Mouse (Mus musculus): ENCODE data around the gene Ptpn5. TPM values are rescaled to one million over a fixed set of nuclear protein-coding genes. Genes with fewer than 3 reads are reported as not detected.

The Ptpn5 gene
- polyA plus RNA-seq, 1 experiment from 2014 or later: 0.51 TPM

GRCm38 (mm10) chr7:47073536-47074521 lies 59.7 kb downstream of the Ptpn5 start:
- Histone ChIP-seq H3K27ac (peak overlapping the region; percentile 78), H3K4me3 (replicated peaks; ENCODE audit: low read depth, low read length) (no peak overlapping the region), H3K27me3 (ENCODE audit: insufficient read depth, low read length) (no peaks in the 10 kb centered on the region), H3K9ac (ENCODE audit: low read depth, low read length) (no peak overlapping the region), H3K4me1 (replicated peaks; ENCODE audit: insufficient read depth, low read length) (peaks cover 11% of the 10 kb centered on the region), H3K4me2 (ENCODE audit: low read length) (no peak overlapping the region), H3K36me3 (ENCODE audit: insufficient read depth, low read length) (no peaks in the 10 kb centered on the region), H3K9me3 (replicated peaks; ENCODE audit: low read length) (no peaks in the 10 kb centered on the region)
- no peak for TF ChIP-seq CTCF (IDR thresholded peaks at IDR 0.05; ENCODE audit: low read depth)
- ATAC-seq (replicated peaks; ENCODE audit: low FRiP score, low read depth): peak; percentile 78
- peak; percentile 93 for DNase-seq (ENCODE audit: low spot score)
- WGBS: 19% methylated on average over 18 of the region's 18 CpGs

GRCm38 (mm10) chr7:47072551-47072950 lies 60.9 kb downstream of the Ptpn5 start:
- Histone ChIP-seq H3K4me2 (ENCODE audit: low read length) (no peak overlapping the region), H3K9ac (ENCODE audit: low read depth, low read length) (no peak overlapping the region), H3K27me3 (ENCODE audit: insufficient read depth, low read length) (no peaks in the 10 kb centered on the region), H3K9me3 (replicated peaks; ENCODE audit: low read length) (no peaks in the 10 kb centered on the region), H3K36me3 (ENCODE audit: insufficient read depth, low read length) (no peaks in the 10 kb centered on the region), H3K27ac (peak overlapping the region; percentile 78; the same call in 1 of the 2 replicates), H3K4me1 (replicated peaks; ENCODE audit: insufficient read depth, low read length) (peaks cover 11% of the 10 kb centered on the region), H3K4me3 (replicated peaks; ENCODE audit: low read depth, low read length) (no peak overlapping the region)
- ATAC-seq (replicated peaks; ENCODE audit: low FRiP score, low read depth) (no peak), DNase-seq (ENCODE audit: low spot score) (peak; percentile 54)
- peak; percentile 60 for TF ChIP-seq CTCF (IDR thresholded peaks at IDR 0.05; ENCODE audit: low read depth)
- WGBS: 75% methylated on average over 5 of the region's 5 CpGs

GRCm38 (mm10) chr7:47067879-47068278 lies 65.6 kb downstream of the Ptpn5 start:
- DNase-seq (ENCODE audit: low spot score) (no peak), ATAC-seq (replicated peaks; ENCODE audit: low FRiP score, low read depth) (no peak)
- no peaks in the 10 kb centered on the region for H3K4me1 ChIP-seq (replicated peaks; ENCODE audit: insufficient read depth, low read length)
- H3K27ac ChIP-seq: no peak overlapping the region
- no peaks in the 10 kb centered on the region for H3K9me3 ChIP-seq (replicated peaks; ENCODE audit: low read length)
- H3K4me2 ChIP-seq (ENCODE audit: low read length): no peak overlapping the region
- H3K9ac ChIP-seq (ENCODE audit: low read depth, low read length): no peak overlapping the region
- no peaks in the 10 kb centered on the region for H3K27me3 ChIP-seq (ENCODE audit: insufficient read depth, low read length)
- no peak overlapping the region for H3K4me3 ChIP-seq (replicated peaks; ENCODE audit: low read depth, low read length)
- TF ChIP-seq CTCF (IDR thresholded peaks at IDR 0.05; ENCODE audit: low read depth): no peak
- H3K36me3 ChIP-seq (ENCODE audit: insufficient read depth, low read length): no peaks in the 10 kb centered on the region
- 61% methylated on average over 5 of the region's 5 CpGs for WGBS

GRCm38 (mm10) chr7:47066942-47067341 lies 66.5 kb downstream of the Ptpn5 start:
- H3K4me1 ChIP-seq (replicated peaks; ENCODE audit: insufficient read depth, low read length): no peaks in the 10 kb centered on the region
- H3K36me3 ChIP-seq (ENCODE audit: insufficient read depth, low read length): no peaks in the 10 kb centered on the region
- no peak for TF ChIP-seq CTCF (IDR thresholded peaks at IDR 0.05; ENCODE audit: low read depth)
- no peak overlapping the region for H3K9ac ChIP-seq (ENCODE audit: low read depth, low read length)
- H3K4me3 ChIP-seq (replicated peaks; ENCODE audit: low read depth, low read length): no peak overlapping the region
- H3K4me2 ChIP-seq (ENCODE audit: low read length): no peak overlapping the region
- DNase-seq (ENCODE audit: low spot score) (no peak), ATAC-seq (replicated peaks; ENCODE audit: low FRiP score, low read depth) (no peak)
- H3K27me3 ChIP-seq (ENCODE audit: insufficient read depth, low read length): no peaks in the 10 kb centered on the region
- 81% methylated on average over 3 of the region's 3 CpGs for WGBS
- H3K27ac ChIP-seq: no peak overlapping the region
- no peaks in the 10 kb centered on the region for H3K9me3 ChIP-seq (replicated peaks; ENCODE audit: low read length)

- Histone ChIP-seq H3K27ac (no peak overlapping the region), H3K4me3 (replicated peaks; ENCODE audit: low read depth, low read length) (no peak overlapping the region), H3K4me2 (ENCODE audit: low read length) (no peak overlapping the region), H3K9ac (ENCODE audit: low read depth, low read length) (no peak overlapping the region), H3K9me3 (replicated peaks; ENCODE audit: low read length) (no peaks in the 10 kb centered on the region), H3K27me3 (ENCODE audit: insufficient read depth, low read length) (no peaks in the 10 kb centered on the region), H3K36me3 (ENCODE audit: insufficient read depth, low read length) (no peaks in the 10 kb centered on the region), H3K4me1 (replicated peaks; ENCODE audit: insufficient read depth, low read length) (no peaks in the 10 kb centered on the region)
- no peak for ATAC-seq (replicated peaks; ENCODE audit: low FRiP score, low read depth)
- no peak for DNase-seq (ENCODE audit: low spot score)
- TF ChIP-seq CTCF (IDR thresholded peaks at IDR 0.05; ENCODE audit: low read depth): no peak
- WGBS: 89% methylated on average over 5 of the region's 5 CpGs
Measured at GRCm38 (mm10) chr7:47061560-47061959, 71.9 kb downstream of the Ptpn5 start.

- ATAC-seq (replicated peaks; ENCODE audit: low FRiP score, low read depth): no peak
- Histone ChIP-seq H3K27ac (no peak overlapping the region), H3K4me1 (replicated peaks; ENCODE audit: insufficient read depth, low read length) (no peaks in the 10 kb centered on the region), H3K27me3 (ENCODE audit: insufficient read depth, low read length) (no peaks in the 10 kb centered on the region), H3K4me2 (ENCODE audit: low read length) (no peak overlapping the region), H3K9ac (ENCODE audit: low read depth, low read length) (no peak overlapping the region), H3K36me3 (ENCODE audit: insufficient read depth, low read length) (0 out of 2 replicates have a peak, but pooled peaks cover under 1% of the 10 kb centered on the region), H3K9me3 (replicated peaks; ENCODE audit: low read length) (no peaks in the 10 kb centered on the region), H3K4me3 (replicated peaks; ENCODE audit: low read depth, low read length) (no peak overlapping the region)
- no peak for TF ChIP-seq CTCF (IDR thresholded peaks at IDR 0.05; ENCODE audit: low read depth)
- DNase-seq (ENCODE audit: low spot score): no peak
- WGBS: 79% methylated on average over 7 of the region's 7 CpGs
Measured at GRCm38 (mm10) chr7:47059339-47059738, 74.1 kb downstream of the Ptpn5 start.
